8 mouse cellular contexts compared by ENCODE assay signal in the genomic region with DNA sequence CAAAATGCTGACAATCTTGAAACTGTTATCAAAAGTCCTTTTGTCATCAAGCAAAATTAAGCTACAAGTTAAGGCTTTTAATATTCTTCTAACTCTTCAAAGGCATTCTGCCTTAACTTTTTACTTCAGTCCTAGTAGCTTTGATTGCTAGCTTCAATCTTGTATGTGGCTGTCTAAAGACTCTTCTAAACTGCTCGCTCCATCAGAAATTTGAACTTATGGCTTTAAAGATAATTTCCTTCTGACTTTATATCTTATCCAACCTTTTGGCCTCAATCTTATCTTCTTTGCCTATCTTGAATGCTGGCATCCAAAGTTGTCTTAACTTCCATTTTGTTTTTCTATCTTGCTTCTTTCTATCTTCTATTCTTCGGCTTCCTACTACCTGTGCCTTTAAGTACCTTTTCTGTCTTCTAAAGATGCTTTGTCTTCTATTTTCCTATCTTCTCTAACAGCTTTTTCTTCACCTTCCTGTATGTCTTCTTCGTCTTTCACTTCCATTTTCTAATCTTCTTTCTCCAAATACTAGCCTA. TPM values are rescaled to one million over a fixed set of nuclear protein-coding genes. Genes with fewer than 3 reads are reported as not detected.
DNase-seq lines count a peak whose midpoint lies in the region; ATAC-seq and TF ChIP-seq lines count a peak whose summit lies in the region.

No protein-coding gene starts in this region.

- peak overlapping the region; percentile 95 for H3K4me3 ChIP-seq in heart, embryonic 13.5 days
- H3K4me3 ChIP-seq in CH12.LX (replicated peaks in 1 of 3; ENCODE audit: low read depth in 2 of 3, low read length in 2 of 3, poor library complexity in 1 of 3) = peak overlapping the region; percentile 60 to 98 (median 79)
- peak overlapping the region; percentile 97 for H3K4me3 ChIP-seq in forebrain, embryonic 14.5 days (ENCODE audit: low read depth, low read length)
- peak overlapping the region; percentile 68 for H3K4me3 ChIP-seq in macrophage (ENCODE audit: inconsistent target)

- WGBS in heart, embryonic 13.5 days = under 1% methylated on average over 3 of the region's 3 CpGs
- WGBS in forebrain, embryonic 14.5 days = 7% methylated on average over 3 of the region's 3 CpGs
- 0% methylated on average over 3 of the region's 3 CpGs for WGBS in macrophage (ENCODE audit: missing documents)

- no peaks in the 10 kb centered on the region for H3K9me3 ChIP-seq in heart, embryonic 13.5 days
- H3K9me3 ChIP-seq in CH12.LX (replicated peaks; ENCODE audit: low read length) = no peaks in the 10 kb centered on the region
- H3K9me3 ChIP-seq in forebrain, embryonic 14.5 days (replicated peaks; ENCODE audit: control insufficient read depth, low read length) = no peaks in the 10 kb centered on the region

- TF ChIP-seq EP300 in CH12.LX (IDR thresholded peaks at IDR 0.05; ENCODE audit: low read length) = no peak

- H3K36me3 ChIP-seq in heart, embryonic 13.5 days = peaks cover 38% of the 10 kb centered on the region
- peaks cover 32 to 47% of the 10 kb centered on the region in 2 experiments for H3K36me3 ChIP-seq in CH12.LX (replicated peaks in 1 of 2; ENCODE audit: control insufficient read depth in 1 of 2, insufficient read depth in 1 of 2, low read length in 1 of 2)
- H3K36me3 ChIP-seq in forebrain, embryonic 14.5 days (ENCODE audit: control insufficient read depth, insufficient read depth, low read length) = peaks cover 31% of the 10 kb centered on the region
- H3K36me3 ChIP-seq in macrophage (ENCODE audit: inconsistent target) = peaks cover 25% of the 10 kb centered on the region

- dilution Hi-C loops in CH12.LX (cut with MboI; ENCODE audit: extremely low pct_ligation_motif_present, extremely low pct_unique_long_range_greater_than_20kb, low sequenced_read_pairs) = no loop called here

- peak overlapping the region; percentile 84 for H3K4me2 ChIP-seq in heart, embryonic 13.5 days
- H3K4me2 ChIP-seq in CH12.LX (ENCODE audit: insufficient read depth, low read depth, poor library complexity, severe bottlenecking) = peak overlapping the region; percentile 27; the same call in 1 of the 2 replicates
- peak overlapping the region; percentile 77 for H3K4me2 ChIP-seq in forebrain, embryonic 14.5 days (ENCODE audit: low read length)

- H3K4me1 ChIP-seq in heart, embryonic 13.5 days = peaks cover 45% of the 10 kb centered on the region
- peaks cover 8 to 20% of the 10 kb centered on the region in 2 experiments; a peak in 3 of 4 replicates for H3K4me1 ChIP-seq in CH12.LX (ENCODE audit: control insufficient read depth in 1 of 2, insufficient read depth in 2 of 2)
- peaks cover 33% of the 10 kb centered on the region for H3K4me1 ChIP-seq in forebrain, embryonic 14.5 days (ENCODE audit: control insufficient read depth, insufficient read depth, low read length)

- peaks cover 53% of the 10 kb centered on the region for H3K79me2 ChIP-seq in CH12.LX (replicated peaks; ENCODE audit: control insufficient read depth, extremely low read depth, insufficient read depth, poor library complexity, severe bottlenecking)
- H3K79me2 ChIP-seq in macrophage (ENCODE audit: inconsistent target) = peaks cover 71% of the 10 kb centered on the region

- intact Hi-C loops in heart, postnatal 14 days (cut with DNase I) = no loop called here

- in situ Hi-C loops in CH12.LX (cut with MboI; ENCODE audit: low pct_ligation_motif_present, low pct_unique_long_range_greater_than_20kb, low sequenced_read_pairs) = no loop called here

- ATAC-seq in heart, embryonic 13.5 days (ENCODE audit: extremely low read depth, insufficient number of reproducible peaks, low FRiP score, low TSS enrichment) = no peak
- ATAC-seq in forebrain, embryonic 14.5 days = no peak

- TF ChIP-seq POLR2A in CH12.LX (IDR thresholded peaks at IDR 0.05; ENCODE audit: low read depth, low read length) = peak; percentile 47; the same call in 1 of the 2 replicates

- DNase-seq in heart, postnatal 14 days = no peak
- no peak for DNase-seq in CH12.LX (ENCODE audit: extremely low read depth)
- DNase-seq in forebrain, embryonic 14.5 days (ENCODE audit: low spot score) = peak; percentile 23
- no peak for DNase-seq in cerebellum, postnatal 25 days
- DNase-seq in spleen, adult 18-20 months = no peak
- no peak for DNase-seq in urinary bladder, postnatal 4 days (ENCODE audit: low spot score in 2 of 2)

- H3K9ac ChIP-seq in heart, embryonic 13.5 days = peak overlapping the region; percentile 100
- peak overlapping the region; percentile 99 for H3K9ac ChIP-seq in CH12.LX (ENCODE audit: insufficient read depth, low read depth)
- peak overlapping the region; percentile 99 for H3K9ac ChIP-seq in forebrain, embryonic 14.5 days (ENCODE audit: low read length)

- H3K27me3 ChIP-seq in heart, embryonic 13.5 days (replicated peaks) = no peaks in the 10 kb centered on the region
- no peaks in the 10 kb centered on the region for H3K27me3 ChIP-seq in CH12.LX (replicated peaks)
- no peaks in the 10 kb centered on the region for H3K27me3 ChIP-seq in forebrain, embryonic 14.5 days (replicated peaks; ENCODE audit: control insufficient read depth, insufficient read depth, low read length)

- no peak for TF ChIP-seq CTCF in CH12.LX (conservative IDR thresholded peaks at IDR 0.05 in 1 of 2, IDR thresholded peaks at IDR 0.05 in 1 of 2; ENCODE audit: low read depth in 2 of 2, low read length in 2 of 2)

- H3K27ac ChIP-seq in heart, embryonic 13.5 days (replicated peaks) = peak overlapping the region; percentile 100
- H3K27ac ChIP-seq in CH12.LX (ENCODE audit: insufficient read depth, low read depth) = peak overlapping the region; percentile 33; the same call in 1 of the 2 replicates
- peak overlapping the region; percentile 100 for H3K27ac ChIP-seq in forebrain, embryonic 14.5 days (ENCODE audit: low read depth, low read length)
- H3K27ac ChIP-seq in macrophage = peak overlapping the region; percentile 100

- TF ChIP-seq RAD21 in CH12.LX (IDR thresholded peaks at IDR 0.05; ENCODE audit: low read depth, low read length) = no peak

TF ChIP-seq in CH12.LX, 34 proteins besides CTCF, POLR2A, EP300 and RAD21:
- TF ChIP-seq TBP (conservative IDR thresholded peaks at IDR 0.05; ENCODE audit: low read depth, low read length) (0 out of 2 replicates have a peak, but pooled peaks have one; percentile 14), POLR2AphosphoS2 (IDR thresholded peaks at IDR 0.05; ENCODE audit: low read depth, low read length) (no peak), MXI1 (IDR thresholded peaks at IDR 0.05; ENCODE audit: low read depth, low read length) (no peak), PAX5 (IDR thresholded peaks at IDR 0.05; ENCODE audit: low read length) (no peak), NELFE (IDR thresholded peaks at IDR 0.05; ENCODE audit: low read depth, low read length) (no peak), ZKSCAN1 (IDR thresholded peaks at IDR 0.05; ENCODE audit: borderline replicate concordance, low read depth, low read length) (no peak)

RNA-seq across cellular contexts. Expression of a gene that starts 30.3 kb away (rescaled TPM):
- polyA plus RNA-seq in heart, embryonic 13.5 days (2015; fragmentation: Nextera tagmentation; extraction: Ambion mirVana) = 55.8 and 59.6 TPM in 2 replicates
- 10 to 100 TPM; 66.2 to 67.2 TPM for total RNA-seq in heart, postnatal 14 days (2021)
- 49.8 and 55.0 TPM in 2 replicates for total RNA-seq in CH12.LX (2012; rRNA removed)
- total RNA-seq in CH12.LX (2014; rRNA removed) = 35.1 and 37.6 TPM in 2 replicates
- polyA plus RNA-seq in CH12.LX (2012; ENCODE audit: insufficient read length, low read depth) = 49.1 and 56.1 TPM in 2 replicates
- 56.1 and 67.9 TPM in 2 replicates for polyA plus RNA-seq in forebrain, embryonic 14.5 days (2014; fragmentation: Nextera tagmentation; extraction: Ambion mirVana)
- total RNA-seq in macrophage (2018; cell fraction: chromatin; rRNA removed) = 100 to 1,000 TPM in 7 of 26 experiments, 10 to 100 TPM in 19; 63.9 to 148 (median 86.2) TPM
- 10 to 100 TPM; 31.6 to 62.4 (median 45.0) TPM for total RNA-seq in macrophage (2018; cell fraction: cytosol; rRNA removed)
- 100 to 1,000 TPM in 4 of 26 experiments, 10 to 100 TPM in 22; 42.7 to 104 (median 71.0) TPM for total RNA-seq in macrophage (2018; cell fraction: nucleus; rRNA removed)
- 46.2 to 54.8 TPM (median 52.4 TPM) in 3 replicates for polyA plus RNA-seq in macrophage (2018)

Comparison
In these comparisons a context has a peak if more than half of its experiments do, and no peak if none do; other contexts are left out.
1. H3K27ac ChIP-seq: peak in every context shown above with its lines; median percentile 100 in heart, embryonic 13.5 days; 100 in forebrain, embryonic 14.5 days; 100 in macrophage; 33 in CH12.LX.
2. H3K4me2 ChIP-seq: peak in every context shown above with its lines; median percentile 84 in heart, embryonic 13.5 days; 77 in forebrain, embryonic 14.5 days; 27 in CH12.LX.